Mouse (Mus musculus): Measurements from ENCODE around the gene Ino80b. TPM values are rescaled to one million over a fixed set of nuclear protein-coding genes. Genes with fewer than 3 reads are reported as not detected.
A peak's percentile ranks its signal among the peaks of the same experiment; 100 is the strongest.

The Ino80b gene
- polyA plus RNA-seq, 1 experiment from 2014 or later, result 19.4 TPM

DNA sequence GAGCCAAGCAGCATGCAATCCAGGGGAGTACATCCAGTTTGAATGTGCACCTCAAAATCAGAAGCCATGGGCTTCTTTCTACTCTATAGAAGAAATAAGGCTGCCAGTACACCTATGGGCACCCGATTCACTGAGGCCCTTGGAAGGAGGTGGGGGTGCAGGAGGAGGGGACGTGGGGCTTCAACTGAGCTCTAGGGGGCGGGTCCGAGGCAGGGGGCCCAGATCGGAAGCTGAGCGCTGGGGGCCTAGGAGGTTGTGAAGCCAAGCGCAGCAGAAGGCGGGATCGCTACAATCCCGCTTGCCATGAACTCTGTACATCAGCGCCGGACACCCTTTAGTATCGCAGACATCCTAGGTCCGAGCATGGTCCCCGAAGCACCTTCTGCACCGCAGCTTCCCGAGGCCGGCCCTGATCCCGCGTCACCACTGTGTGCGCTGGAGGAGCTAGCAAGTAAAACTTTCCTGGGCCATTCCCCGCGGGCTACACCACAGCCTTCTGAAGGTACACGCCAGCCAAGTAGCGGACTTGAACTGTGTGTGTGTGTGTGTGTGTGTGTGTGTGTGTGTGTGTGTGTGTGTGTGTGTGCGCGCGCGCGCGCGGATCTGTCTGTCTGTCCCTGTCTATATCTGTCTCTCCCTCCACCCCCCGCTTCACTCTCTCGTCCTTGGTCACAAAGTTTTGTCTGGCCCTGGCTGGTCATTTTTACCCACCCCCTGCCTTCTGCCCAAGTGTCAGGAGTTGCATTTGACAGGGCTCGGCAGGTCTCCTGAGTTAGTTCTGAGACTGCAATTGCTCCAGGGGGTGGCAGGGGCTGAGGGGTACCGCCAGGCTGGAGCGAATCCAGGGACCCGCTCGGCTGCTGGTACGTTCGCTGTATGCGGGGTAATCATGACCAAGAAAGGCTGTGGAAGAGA is 38.9 kb downstream of the Ino80b start, which contains the start of gene Lbx2:
Gene Lbx2, plus strand, starts transcription at position 247 of the 915 bp plus-strand sequence.
- H3K4me2 ChIP-seq, result peak within 1 kb of the TSS; percentile 20; the same call in 1 of the 2 replicates
- H3K36me3 ChIP-seq (ENCODE audit: control insufficient read depth, insufficient read depth, low read length), result peaks cover 5% of the 10 kb centered on the region; the same call in 1 of the 2 replicates
- no peak for ATAC-seq (ENCODE audit: low FRiP score)
- H3K9me3 ChIP-seq (ENCODE audit: control insufficient read depth, low read length), result no peaks in the 10 kb centered on the region
- 0 out of 2 replicates have a peak, but pooled peaks cover 3% of the 10 kb centered on the region for H3K4me1 ChIP-seq (ENCODE audit: control insufficient read depth, insufficient read depth, low read length)
- DNase-seq (ENCODE audit: low spot score, missing footprints), result peak; percentile 92
- H3K4me3 ChIP-seq (ENCODE audit: low read depth, low read length), result no peak within 1 kb of the TSS
- peaks cover 69% of the 10 kb centered on the region for H3K27me3 ChIP-seq (ENCODE audit: control insufficient read depth, insufficient read depth, low read length)
- no peak within 1 kb of the TSS for H3K9ac ChIP-seq (ENCODE audit: low read length)
- WGBS, result 3% methylated on average over 42 of the region's 42 CpGs
- no peak within 1 kb of the TSS for H3K27ac ChIP-seq (ENCODE audit: low read depth, low read length)

DNA sequence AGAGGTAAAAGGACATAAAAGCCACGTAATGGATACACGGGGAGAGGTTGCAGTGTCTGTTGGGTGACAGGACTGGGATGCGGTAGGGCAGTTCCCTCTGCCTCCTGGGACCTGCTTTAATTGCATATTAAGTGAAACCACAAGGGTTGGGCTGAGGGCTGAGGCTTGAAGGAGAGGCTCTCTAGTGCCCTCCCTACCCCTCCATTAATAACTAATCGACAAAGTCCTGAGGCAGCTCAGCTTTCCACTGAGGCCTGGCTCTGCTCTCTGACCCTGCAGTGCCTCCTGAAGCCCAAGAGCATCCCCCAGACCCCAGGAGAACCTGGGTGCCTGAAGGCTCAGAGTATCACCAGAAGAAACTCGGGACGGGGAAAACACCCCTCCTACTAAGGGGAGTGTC is 40.8 kb downstream of the Ino80b start:
- no peak for DNase-seq (ENCODE audit: low spot score, missing footprints)
- Histone ChIP-seq H3K36me3 (ENCODE audit: control insufficient read depth, insufficient read depth, low read length) (peaks cover 5% of the 10 kb centered on the region; the same call in 1 of the 2 replicates), H3K27ac (ENCODE audit: low read depth, low read length) (no peak overlapping the region), H3K27me3 (ENCODE audit: control insufficient read depth, insufficient read depth, low read length) (peaks cover 66% of the 10 kb centered on the region), H3K9me3 (ENCODE audit: control insufficient read depth, low read length) (no peaks in the 10 kb centered on the region), H3K9ac (ENCODE audit: low read length) (no peak overlapping the region), H3K4me1 (ENCODE audit: control insufficient read depth, insufficient read depth, low read length) (peaks cover 4% of the 10 kb centered on the region; the same call in 1 of the 2 replicates), H3K4me3 (ENCODE audit: low read depth, low read length) (no peak overlapping the region), H3K4me2 (no peak overlapping the region)
- WGBS, result 5% methylated on average over 6 of the region's 6 CpGs
- no peak for ATAC-seq (ENCODE audit: low FRiP score)

DNA sequence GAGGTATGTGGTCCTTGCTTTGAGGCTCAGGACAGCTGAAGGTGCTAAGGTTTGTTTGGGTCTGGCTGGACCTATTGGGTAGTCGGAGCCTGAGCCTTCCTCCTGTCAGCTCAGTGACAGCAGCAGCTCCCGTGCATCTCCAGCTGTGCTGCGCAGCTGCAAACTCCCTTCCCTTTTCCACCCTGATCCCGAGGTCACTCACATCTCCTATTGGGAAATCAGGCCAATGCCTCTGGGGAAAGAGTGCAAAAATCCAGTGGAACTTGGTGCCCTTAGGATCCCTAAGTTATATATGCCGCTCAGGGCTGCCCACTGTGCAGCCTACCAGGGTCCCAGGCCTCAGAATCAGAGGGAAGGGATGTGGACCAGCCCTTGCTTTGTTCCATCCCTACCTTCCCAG is 41.7 kb downstream of the Ino80b start:
- Histone ChIP-seq H3K27me3 (ENCODE audit: control insufficient read depth, insufficient read depth, low read length) (peaks cover 59% of the 10 kb centered on the region), H3K4me3 (ENCODE audit: low read depth, low read length) (no peak overlapping the region), H3K4me2 (no peak overlapping the region), H3K9me3 (ENCODE audit: control insufficient read depth, low read length) (no peaks in the 10 kb centered on the region), H3K27ac (ENCODE audit: low read depth, low read length) (no peak overlapping the region), H3K36me3 (ENCODE audit: control insufficient read depth, insufficient read depth, low read length) (peaks cover 5% of the 10 kb centered on the region; the same call in 1 of the 2 replicates), H3K9ac (ENCODE audit: low read length) (no peak overlapping the region), H3K4me1 (ENCODE audit: control insufficient read depth, insufficient read depth, low read length) (peaks cover 10% of the 10 kb centered on the region; the same call in 1 of the 2 replicates)
- ATAC-seq (ENCODE audit: low FRiP score) (no peak), DNase-seq (ENCODE audit: low spot score, missing footprints) (no peak)
- 4% methylated on average over 5 of the region's 5 CpGs for WGBS

DNA sequence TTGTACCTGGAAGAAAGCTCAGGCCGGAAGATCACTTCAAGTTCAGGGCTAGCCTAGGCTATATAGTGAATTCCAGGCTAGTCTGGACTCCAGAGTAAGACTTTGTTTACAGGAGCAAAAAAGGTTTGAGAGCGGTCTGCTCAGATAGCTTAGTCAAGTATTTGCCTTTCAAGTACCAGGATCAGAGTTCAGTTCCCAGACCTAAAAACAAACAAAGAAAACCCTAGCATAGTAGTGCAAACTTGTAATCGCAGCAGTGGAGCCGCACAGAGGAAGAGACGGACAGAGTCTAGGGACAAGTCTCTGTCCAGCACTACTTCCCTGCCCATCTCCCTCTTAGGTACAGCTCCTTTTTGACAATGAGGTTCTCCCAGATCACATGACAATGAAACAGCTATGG is 45.0 kb downstream of the Ino80b start:
- ATAC-seq (ENCODE audit: low FRiP score) (no peak), DNase-seq (ENCODE audit: low spot score, missing footprints) (no peak)
- Histone ChIP-seq H3K9ac (ENCODE audit: low read length) (no peak overlapping the region), H3K4me3 (ENCODE audit: low read depth, low read length) (no peak overlapping the region), H3K36me3 (ENCODE audit: control insufficient read depth, insufficient read depth, low read length) (peaks cover 5% of the 10 kb centered on the region; the same call in 1 of the 2 replicates), H3K9me3 (ENCODE audit: control insufficient read depth, low read length) (no peaks in the 10 kb centered on the region), H3K27me3 (ENCODE audit: control insufficient read depth, insufficient read depth, low read length) (peaks cover 42% of the 10 kb centered on the region), H3K27ac (ENCODE audit: low read depth, low read length) (no peak overlapping the region), H3K4me2 (no peak overlapping the region), H3K4me1 (ENCODE audit: control insufficient read depth, insufficient read depth, low read length) (peaks cover 11% of the 10 kb centered on the region)
- 91% methylated on average over 5 of the region's 5 CpGs for WGBS

DNA sequence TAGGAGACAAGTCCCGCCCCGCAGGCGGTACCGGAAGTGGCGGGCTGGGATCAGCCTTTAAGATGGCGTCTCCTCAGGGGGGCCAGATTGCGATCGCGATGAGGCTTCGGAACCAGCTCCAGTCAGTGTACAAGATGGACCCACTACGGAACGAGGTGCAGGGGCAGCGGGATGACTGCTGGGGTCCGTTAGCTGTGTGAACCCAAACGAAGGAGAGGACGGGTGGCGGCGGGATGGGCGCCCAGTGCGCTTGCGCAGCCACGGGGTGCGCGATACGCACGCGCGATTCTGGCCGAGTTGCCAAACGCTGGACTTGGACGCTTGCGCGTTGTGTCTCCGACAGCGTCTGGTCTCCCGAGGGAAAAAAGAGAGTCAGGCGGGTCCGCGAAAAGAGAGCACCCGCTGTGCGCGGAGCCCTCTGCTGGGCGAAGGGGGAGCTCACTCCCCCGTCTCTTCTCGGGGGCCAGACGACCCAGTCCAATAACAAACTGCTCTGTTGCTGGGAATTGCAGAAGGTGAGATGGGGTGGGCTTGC is 46.8 kb downstream of the Ino80b start:
- peaks cover 39% of the 10 kb centered on the region for H3K27me3 ChIP-seq (ENCODE audit: control insufficient read depth, insufficient read depth, low read length)

DNA sequence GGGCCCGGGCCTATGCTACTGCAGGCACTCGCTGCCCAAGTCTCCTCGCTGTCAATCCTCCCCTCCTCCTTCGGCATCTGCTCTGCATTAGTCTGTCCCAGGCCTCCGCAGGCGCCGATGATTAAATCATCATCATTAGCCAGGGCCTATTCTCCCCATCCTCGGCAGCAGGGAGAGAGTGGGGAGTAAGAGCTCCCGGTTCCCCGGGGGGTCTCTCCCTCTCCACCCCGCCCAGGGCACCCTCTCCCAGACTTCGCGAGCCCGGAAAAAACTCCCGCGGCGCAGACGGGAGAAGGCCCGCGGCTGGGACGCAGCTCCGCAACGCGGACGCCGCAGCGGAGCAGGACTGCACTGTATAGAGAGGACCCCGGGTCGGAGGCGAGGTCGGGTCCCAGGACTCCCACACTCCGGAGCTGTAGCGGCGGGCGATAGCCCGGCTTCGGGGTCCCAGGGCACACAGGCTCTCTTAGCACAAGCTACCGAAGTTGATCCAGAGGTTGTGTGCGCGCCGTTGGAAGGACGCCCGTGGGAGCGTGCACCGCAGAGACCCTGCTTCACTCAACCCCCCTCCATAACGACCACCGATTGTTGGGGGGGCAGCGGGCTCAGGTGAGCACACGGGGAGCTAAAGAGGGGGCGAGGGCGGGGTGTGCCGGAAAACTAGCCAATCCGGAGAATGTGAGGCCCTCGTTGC is 47.5 kb downstream of the Ino80b start, which contains the start of gene Pcgf1:
Gene Pcgf1, plus strand, starts transcription at position 240 of the 694 bp plus-strand sequence.
- H3K4me3 ChIP-seq (ENCODE audit: low read depth, low read length), result peak within 1 kb of the TSS; percentile 76
- H3K4me2 ChIP-seq, result peak within 1 kb of the TSS; percentile 80
- ATAC-seq (ENCODE audit: low FRiP score) (peak; percentile 82), DNase-seq (ENCODE audit: low spot score, missing footprints) (no peak)
- peaks cover 5% of the 10 kb centered on the region; the same call in 1 of the 2 replicates for H3K36me3 ChIP-seq (ENCODE audit: control insufficient read depth, insufficient read depth, low read length)
- peak within 1 kb of the TSS; percentile 80 for H3K9ac ChIP-seq (ENCODE audit: low read length)
- H3K4me1 ChIP-seq (ENCODE audit: control insufficient read depth, insufficient read depth, low read length), result peaks cover 11% of the 10 kb centered on the region
- under 1% methylated on average over 54 of the region's 54 CpGs for WGBS
- no peaks in the 10 kb centered on the region for H3K9me3 ChIP-seq (ENCODE audit: control insufficient read depth, low read length)
- H3K27ac ChIP-seq (ENCODE audit: low read depth, low read length), result peak within 1 kb of the TSS; percentile 61; the same call in 1 of the 2 replicates
- H3K27me3 ChIP-seq (ENCODE audit: control insufficient read depth, insufficient read depth, low read length), result peaks cover 38% of the 10 kb centered on the region

More for the DNA sequence above, 46.8 kb downstream of the Ino80b start:
- H3K27ac ChIP-seq (ENCODE audit: low read depth, low read length), result peak overlapping the region; percentile 61; the same call in 1 of the 2 replicates
- H3K9ac ChIP-seq (ENCODE audit: low read length), result peak overlapping the region; percentile 80
- DNase-seq (ENCODE audit: low spot score, missing footprints) (peak; percentile 100), ATAC-seq (ENCODE audit: low FRiP score) (peak; percentile 94)
- H3K9me3 ChIP-seq (ENCODE audit: control insufficient read depth, low read length), result no peaks in the 10 kb centered on the region
- under 1% methylated on average over 46 of the region's 46 CpGs for WGBS
- H3K4me1 ChIP-seq (ENCODE audit: control insufficient read depth, insufficient read depth, low read length), result peaks cover 11% of the 10 kb centered on the region
- H3K36me3 ChIP-seq (ENCODE audit: control insufficient read depth, insufficient read depth, low read length), result peaks cover 5% of the 10 kb centered on the region; the same call in 1 of the 2 replicates
- H3K4me2 ChIP-seq, result peak overlapping the region; percentile 80
- peak overlapping the region; percentile 76 for H3K4me3 ChIP-seq (ENCODE audit: low read depth, low read length)

DNA sequence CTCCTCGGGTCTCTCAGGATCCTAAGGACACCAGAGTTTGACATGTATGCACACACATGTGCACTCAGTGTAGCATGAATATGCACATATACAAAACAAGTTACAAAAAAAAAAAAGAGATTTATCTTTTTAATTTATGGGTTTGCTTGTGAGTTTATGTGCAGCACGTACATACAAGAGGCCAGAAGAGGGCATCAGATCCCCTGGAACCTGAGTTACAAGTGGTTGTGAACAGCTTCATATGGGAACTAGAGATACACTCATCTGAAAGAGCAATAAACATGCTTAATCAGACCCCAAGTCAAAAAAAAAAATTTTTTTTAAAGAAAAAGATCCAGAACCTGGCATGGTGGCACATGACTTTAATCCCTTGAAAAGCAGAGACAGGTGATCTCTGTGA is 50.3 kb downstream of the Ino80b start:
- Histone ChIP-seq H3K9ac (ENCODE audit: low read length) (no peak overlapping the region), H3K4me1 (ENCODE audit: control insufficient read depth, insufficient read depth, low read length) (peaks cover 23% of the 10 kb centered on the region), H3K27me3 (ENCODE audit: control insufficient read depth, insufficient read depth, low read length) (peaks cover 63% of the 10 kb centered on the region), H3K4me2 (no peak overlapping the region), H3K27ac (ENCODE audit: low read depth, low read length) (no peak overlapping the region), H3K4me3 (ENCODE audit: low read depth, low read length) (no peak overlapping the region), H3K9me3 (ENCODE audit: control insufficient read depth, low read length) (no peaks in the 10 kb centered on the region), H3K36me3 (ENCODE audit: control insufficient read depth, insufficient read depth, low read length) (no peaks in the 10 kb centered on the region)
- WGBS, result 15% methylated on average over 2 of the region's 2 CpGs
- no peak for DNase-seq (ENCODE audit: low spot score, missing footprints)
- no peak for ATAC-seq (ENCODE audit: low FRiP score)

All from midbrain, embryonic 11.5 days (tissue).